Mouse (Mus musculus) forebrain, embryonic 13.5 days (tissue): Measurements from ENCODE around the gene Actn4. TPM values are rescaled to one million over a fixed set of nuclear protein-coding genes. Genes with fewer than 3 reads are reported as not detected.
A peak's percentile ranks its signal among the peaks of the same experiment; 100 is the strongest.
"Not testable (repeated sequence)": the region's sequence is repeated elsewhere in the genome, so short reads cannot be mapped to it uniquely, and the experiment has no call there.

Experiments used
- ATAC-seq: fragments of 200-750 bp; cut with Nextera tagmentation; 2 replicates; pipeline ENCODE4 v1.8.0; 2017
- H3K27ac ChIP-seq: fragments of 300-500 bp; sonication (generic); 2 replicates; pipeline ENCODE4 v1.5.1; 2015; ENCODE audit warnings: inconsistent platforms, mild to moderate bottlenecking, moderate library complexity
- H3K27me3 ChIP-seq: fragments of 300-500 bp; sonication (generic); 2 replicates; pipeline ENCODE4 v1.6.1; 2015; ENCODE audit warnings: mild to moderate bottlenecking, inconsistent platforms
- H3K36me3 ChIP-seq: fragments of 300-500 bp; sonication (generic); 2 replicates; pipeline ENCODE4 v1.6.1; 2015; ENCODE audit warnings: mild to moderate bottlenecking, inconsistent platforms; ENCODE audit not compliant: poor library complexity, severe bottlenecking
- H3K4me1 ChIP-seq: fragments of 300-500 bp; sonication (generic); 2 replicates; pipeline ENCODE4 v1.6.1; 2015; ENCODE audit warnings: inconsistent platforms
- H3K4me2 ChIP-seq: fragments of 300-500 bp; sonication (generic); 2 replicates; pipeline ENCODE4 v1.6.1; 2015; ENCODE audit warnings: inconsistent platforms, mild to moderate bottlenecking, moderate library complexity
- H3K4me3 ChIP-seq: fragments of 300-500 bp; sonication (generic); 2 replicates; pipeline ENCODE4 v1.5.1; 2015; ENCODE audit warnings: mild to moderate bottlenecking, inconsistent platforms
- H3K9ac ChIP-seq: fragments of 300-500 bp; sonication (generic); 2 replicates; pipeline ENCODE4 v1.6.1; 2015; ENCODE audit warnings: mild to moderate bottlenecking, inconsistent platforms
- H3K9me3 ChIP-seq: fragments of 300-500 bp; sonication (generic); replicated peaks from 2 replicates; pipeline ENCODE4 v1.6.1; 2016; ENCODE audit warnings: inconsistent platforms
- WGBS: fragments of 180-500 bp; shearing (Covaris S2); methylation state at CpG from one replicate; pipeline ENCODE4 v1.1.7; 2015; 5-methylcytosine and 5-hydroxymethylcytosine counted together
- polyA plus RNA-seq: library from polyadenylated mRNA; unstranded; fragments of >200 nt; fragmentation: Nextera tagmentation; extraction: Ambion mirVana; gene quantifications from 2 replicates; pipeline ENCODE4 v1.2.1, GENCODE M21; 2015

The Actn4 gene
- polyA plus RNA-seq, 1 experiment from 2014 or later: 114 TPM

DNA sequence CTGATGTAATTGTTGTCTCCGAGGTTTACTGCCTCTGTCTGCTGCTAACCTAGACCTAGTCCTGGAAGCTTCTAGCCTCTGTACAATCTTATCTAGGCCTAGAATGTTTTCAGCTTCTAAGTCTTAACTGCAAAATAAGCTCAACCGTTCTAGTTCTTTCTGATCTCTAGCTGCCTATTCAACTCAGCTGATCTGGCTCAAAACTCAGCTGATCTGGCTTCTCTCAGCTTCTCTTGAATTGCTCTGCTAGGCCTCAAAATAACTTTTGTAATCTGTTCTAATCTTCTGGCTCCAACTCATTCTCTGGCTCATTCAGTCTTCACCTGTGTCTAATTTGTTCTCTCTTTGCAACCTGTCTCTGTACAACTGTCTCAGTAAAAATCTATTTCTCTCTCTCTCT is 87.6 kb downstream of the Actn4 start:
- H3K27me3 ChIP-seq: no peaks in the 10 kb centered on the region
- no peaks in the 10 kb centered on the region for H3K9me3 ChIP-seq
- no peak overlapping the region for H3K27ac ChIP-seq
- no peaks in the 10 kb centered on the region for H3K4me1 ChIP-seq
- no peak overlapping the region for H3K9ac ChIP-seq
- no peaks in the 10 kb centered on the region for H3K36me3 ChIP-seq
- WGBS: 86% methylated on average over 2 of the region's 2 CpGs
- H3K4me3 ChIP-seq: no peak overlapping the region
- no peak for ATAC-seq
- H3K4me2 ChIP-seq: no peak overlapping the region

GRCm38 (mm10) chr7:28870901-28871664 is 91.1 kb downstream of the Actn4 start:
- ATAC-seq: no peak
- Histone ChIP-seq H3K27me3 (no peaks in the 10 kb centered on the region), H3K4me2 (no peak overlapping the region), H3K9ac (no peak overlapping the region), H3K4me3 (no peak overlapping the region), H3K9me3 (no peaks in the 10 kb centered on the region), H3K36me3 (no peaks in the 10 kb centered on the region), H3K27ac (no peak overlapping the region), H3K4me1 (0 out of 2 replicates have a peak, but pooled peaks cover under 1% of the 10 kb centered on the region)
- 92% methylated on average over 24 of the region's 24 CpGs for whole genome bisulfite sequencing

GRCm38 (mm10) chr7:28867508-28868340 is 94.4 kb downstream of the Actn4 start:
- 0 out of 2 replicates have a peak overlapping the region, but pooled peaks have one; percentile 28 for H3K4me2 ChIP-seq
- not testable (repeated sequence) for H3K4me3 ChIP-seq, H3K9me3 ChIP-seq, H3K27me3 ChIP-seq, ATAC-seq, H3K27ac ChIP-seq, H3K9ac ChIP-seq, H3K36me3 ChIP-seq
- 29% methylated on average over 23 of the region's 23 CpGs for WGBS
- peaks cover 17% of the 10 kb centered on the region for H3K4me1 ChIP-seq

- H3K36me3 ChIP-seq: no peaks in the 10 kb centered on the region
- no peak overlapping the region for H3K9ac ChIP-seq
- ATAC-seq: no peak
- peaks cover 17% of the 10 kb centered on the region for H3K4me1 ChIP-seq
- H3K4me2 ChIP-seq: no peak overlapping the region
- WGBS: 90% methylated on average over 28 of the region's 28 CpGs
- H3K27ac ChIP-seq: no peak overlapping the region
- H3K4me3 ChIP-seq: no peak overlapping the region
- no peaks in the 10 kb centered on the region for H3K9me3 ChIP-seq
- H3K27me3 ChIP-seq: no peaks in the 10 kb centered on the region
Observed at GRCm38 (mm10) chr7:28866769-28867507, 95.2 kb downstream of the Actn4 start.

DNA sequence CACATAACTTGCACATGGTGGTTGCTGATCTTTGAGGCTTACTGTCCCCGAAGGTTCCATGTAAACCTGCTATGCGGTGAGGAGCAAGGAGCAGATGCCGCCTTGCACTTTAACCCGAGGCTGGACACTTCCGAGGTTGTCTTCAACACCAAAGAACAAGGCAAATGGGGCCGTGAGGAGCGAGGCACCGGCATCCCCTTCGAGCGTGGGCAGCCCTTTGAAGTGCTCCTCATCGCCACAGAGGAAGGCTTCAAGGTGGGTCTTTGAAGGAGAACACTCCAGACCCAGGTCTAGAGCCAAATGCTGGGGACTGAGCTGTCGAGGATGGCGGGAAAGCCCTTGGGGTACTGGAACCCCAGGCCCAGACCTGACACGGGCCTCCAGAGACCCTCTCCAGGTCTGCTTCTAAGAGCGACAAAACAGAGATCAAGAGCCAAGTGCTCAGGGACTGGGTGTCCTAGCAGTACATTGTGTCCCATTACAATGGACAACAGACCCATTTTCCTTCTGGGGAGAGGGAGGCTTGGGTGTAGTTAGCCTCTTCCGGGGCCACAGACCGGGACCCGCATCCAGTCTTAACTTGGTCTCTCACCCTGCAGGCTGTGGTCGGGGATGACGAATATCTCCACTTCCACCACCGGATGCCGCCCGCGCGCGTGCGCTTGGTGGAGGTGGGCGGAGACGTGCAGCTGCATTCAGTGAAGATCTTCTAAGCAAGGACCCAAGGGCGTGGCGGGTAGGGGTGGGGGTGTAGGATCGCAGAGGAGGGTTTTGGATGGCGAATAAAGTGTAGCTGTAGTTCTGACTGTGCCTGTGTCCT is 96.4 kb downstream of the Actn4 start:
- peaks cover 4% of the 10 kb centered on the region; the same call in 1 of the 2 replicates for H3K9me3 ChIP-seq
- peak overlapping the region; percentile 56 for H3K4me2 ChIP-seq
- H3K4me3 ChIP-seq: peak overlapping the region; percentile 25
- no peaks in the 10 kb centered on the region for H3K36me3 ChIP-seq
- 48% methylated on average over 33 of the region's 33 CpGs for WGBS
- peak; percentile 53; the same call in 1 of the 2 replicates for ATAC-seq
- H3K27me3 ChIP-seq: no peaks in the 10 kb centered on the region
- peaks cover 17% of the 10 kb centered on the region for H3K4me1 ChIP-seq
- no peak overlapping the region for H3K27ac ChIP-seq
- H3K9ac ChIP-seq: peak overlapping the region; percentile 24; the same call in 1 of the 2 replicates

GRCm38 (mm10) chr7:28864288-28864750 is 97.8 kb downstream of the Actn4 start:
- Histone ChIP-seq H3K4me2 (peak overlapping the region; percentile 33; the same call in 1 of the 2 replicates), H3K4me1 (peaks cover 17% of the 10 kb centered on the region), H3K27ac (no peak overlapping the region), H3K27me3 (no peaks in the 10 kb centered on the region), H3K36me3 (no peaks in the 10 kb centered on the region), H3K9me3 (peaks cover 5% of the 10 kb centered on the region; the same call in 1 of the 2 replicates), H3K4me3 (no peak overlapping the region; the same call in 1 of the 2 replicates), H3K9ac (peak overlapping the region; percentile 30; the same call in 1 of the 2 replicates)
- ATAC-seq: no peak
- 43% methylated on average over 9 of the region's 9 CpGs for WGBS

DNA sequence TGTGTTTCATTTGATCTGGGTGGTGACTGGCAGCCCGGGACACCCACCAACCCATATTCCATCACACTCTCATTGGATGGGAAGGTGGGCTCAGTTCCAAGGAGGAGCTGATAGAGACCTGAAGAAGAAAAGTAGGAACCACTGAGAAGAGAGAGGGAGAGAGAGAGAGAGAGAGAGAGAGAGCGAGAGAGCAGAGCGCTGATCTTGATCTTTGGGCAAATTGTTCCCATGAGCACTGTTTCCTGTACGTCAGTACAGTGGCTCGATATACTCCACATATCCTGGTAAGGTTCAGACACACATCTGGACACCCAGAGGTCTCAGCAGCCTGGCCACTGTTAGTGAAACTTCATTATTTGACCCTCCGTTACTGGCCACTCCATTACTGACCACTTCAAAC is 98.6 kb downstream of the Actn4 start, which contains the start of gene Lgals7:
Lgals7 (plus strand) TSS at position 314 of the 400 bp plus-strand sequence.
- H3K4me3 ChIP-seq: no peak within 1 kb of the TSS; the same call in 1 of the 2 replicates
- peaks cover 5% of the 10 kb centered on the region; the same call in 1 of the 2 replicates for H3K9me3 ChIP-seq
- 83% methylated on average over 6 of the region's 6 CpGs for WGBS
- H3K36me3 ChIP-seq: no peaks in the 10 kb centered on the region
- no peak for ATAC-seq
- no peaks in the 10 kb centered on the region for H3K27me3 ChIP-seq
- peaks cover 17% of the 10 kb centered on the region for H3K4me1 ChIP-seq
- H3K9ac ChIP-seq: peak within 1 kb of the TSS; percentile 30; the same call in 1 of the 2 replicates
- H3K27ac ChIP-seq: no peak within 1 kb of the TSS
- peak within 1 kb of the TSS; percentile 33; the same call in 1 of the 2 replicates for H3K4me2 ChIP-seq

GRCm38 (mm10) chr7:28862817-28863499 is 99.2 kb downstream of the Actn4 start:
- Histone ChIP-seq H3K9ac (no peak overlapping the region), H3K4me1 (peaks cover 17% of the 10 kb centered on the region), H3K27me3 (no peaks in the 10 kb centered on the region), H3K4me2 (no peak overlapping the region), H3K36me3 (no peaks in the 10 kb centered on the region), H3K27ac (no peak overlapping the region), H3K4me3 (no peak overlapping the region), H3K9me3 (peaks cover 5% of the 10 kb centered on the region; the same call in 1 of the 2 replicates)
- ATAC-seq: no peak
- WGBS: 77% methylated on average over 15 of the region's 15 CpGs

GRCm38 (mm10) chr7:28860898-28861297 is 101.2 kb downstream of the Actn4 start:
- 88% methylated on average over 6 of the region's 6 CpGs for WGBS
- ATAC-seq: no peak
- no peak overlapping the region for H3K4me2 ChIP-seq

DNA sequence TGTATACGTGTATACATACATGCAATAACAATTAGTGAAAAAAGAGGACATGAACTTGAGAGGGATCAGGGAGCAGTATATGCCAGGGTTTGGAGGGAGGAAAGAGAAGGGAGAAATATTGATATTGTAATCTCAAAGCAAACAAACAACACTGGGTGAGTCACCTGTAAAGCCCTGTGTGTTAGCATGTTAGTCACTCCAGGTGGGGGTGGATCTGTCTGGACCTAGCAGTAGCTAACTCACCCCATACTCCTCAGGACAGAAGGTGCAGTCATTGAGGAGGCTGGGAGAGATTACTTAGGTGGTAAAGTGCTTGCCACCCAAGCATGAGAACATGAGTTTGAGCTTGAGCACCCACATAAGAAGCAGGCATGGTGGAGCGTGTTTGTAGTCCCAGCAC is 102.2 kb downstream of the Actn4 start:
- Histone ChIP-seq H3K9ac (no peak overlapping the region), H3K4me3 (no peak overlapping the region), H3K27ac (no peak overlapping the region), H3K36me3 (no peaks in the 10 kb centered on the region), H3K4me1 (peaks cover 11% of the 10 kb centered on the region), H3K27me3 (no peaks in the 10 kb centered on the region), H3K9me3 (peaks cover 5% of the 10 kb centered on the region; the same call in 1 of the 2 replicates), H3K4me2 (no peak overlapping the region)
- 91% methylated on average over 2 of the region's 2 CpGs for WGBS
- ATAC-seq: no peak

More at GRCm38 (mm10) chr7:28860898-28861297, 101.2 kb downstream of the Actn4 start:
- Histone ChIP-seq H3K27ac (no peak overlapping the region), H3K27me3 (no peaks in the 10 kb centered on the region), H3K9me3 (peaks cover 5% of the 10 kb centered on the region; the same call in 1 of the 2 replicates), H3K36me3 (no peaks in the 10 kb centered on the region), H3K4me3 (no peak overlapping the region), H3K9ac (no peak overlapping the region), H3K4me1 (peaks cover 15% of the 10 kb centered on the region)
